Mouse (Mus musculus) cerebellum, adult (tissue): ENCODE results near the gene Ddx47.
A peak's percentile ranks its signal among the peaks of the same experiment; 100 is the strongest.

Source experiments
- ATAC-seq: cut with Nextera tagmentation; 2 replicates; pipeline ENCODE4 v1.9.2; 2017; ENCODE audit warnings: mild to moderate bottlenecking, moderate library complexity, mixed read lengths; ENCODE audit not compliant: insufficient number of reproducible peaks, low FRiP score, low TSS enrichment

Gene Ddx47

DNA sequence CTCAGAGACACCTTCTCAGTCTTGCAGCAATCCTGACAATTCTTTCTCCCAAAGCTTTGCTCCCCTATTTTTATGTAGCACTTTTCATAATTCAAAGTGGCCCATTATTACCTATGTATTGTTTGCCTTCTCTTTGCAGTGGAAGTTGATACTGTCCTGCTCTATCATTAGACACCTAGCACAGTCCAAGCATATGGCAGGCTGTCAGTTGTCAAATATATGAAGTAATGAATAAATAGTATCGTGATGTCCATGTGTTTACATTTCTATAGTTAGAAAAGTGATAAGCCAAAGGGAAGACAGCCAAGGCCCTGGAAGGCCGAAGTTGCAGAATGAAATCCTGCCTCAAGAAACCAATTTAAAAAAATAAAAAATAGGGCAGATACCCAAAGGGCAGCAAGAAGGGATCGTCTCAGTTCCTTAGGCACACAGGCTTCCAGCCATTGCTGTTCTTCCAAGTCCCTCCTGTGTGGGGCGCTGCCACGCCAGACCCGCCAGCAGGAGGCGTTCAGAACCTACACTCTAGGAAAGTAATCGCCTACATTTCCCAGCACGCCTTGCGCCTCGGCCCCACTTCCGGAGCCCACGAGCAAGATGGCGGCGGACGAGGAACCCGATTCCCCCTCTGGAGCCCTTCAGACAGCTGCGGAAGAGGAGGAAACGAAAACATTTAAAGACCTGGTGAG, at the start of gene Ddx47:
Gene Ddx47 (plus strand): TSS at position 565 of the 686 bp plus-strand sequence.
- ATAC-seq: peak; percentile 96

DNA sequence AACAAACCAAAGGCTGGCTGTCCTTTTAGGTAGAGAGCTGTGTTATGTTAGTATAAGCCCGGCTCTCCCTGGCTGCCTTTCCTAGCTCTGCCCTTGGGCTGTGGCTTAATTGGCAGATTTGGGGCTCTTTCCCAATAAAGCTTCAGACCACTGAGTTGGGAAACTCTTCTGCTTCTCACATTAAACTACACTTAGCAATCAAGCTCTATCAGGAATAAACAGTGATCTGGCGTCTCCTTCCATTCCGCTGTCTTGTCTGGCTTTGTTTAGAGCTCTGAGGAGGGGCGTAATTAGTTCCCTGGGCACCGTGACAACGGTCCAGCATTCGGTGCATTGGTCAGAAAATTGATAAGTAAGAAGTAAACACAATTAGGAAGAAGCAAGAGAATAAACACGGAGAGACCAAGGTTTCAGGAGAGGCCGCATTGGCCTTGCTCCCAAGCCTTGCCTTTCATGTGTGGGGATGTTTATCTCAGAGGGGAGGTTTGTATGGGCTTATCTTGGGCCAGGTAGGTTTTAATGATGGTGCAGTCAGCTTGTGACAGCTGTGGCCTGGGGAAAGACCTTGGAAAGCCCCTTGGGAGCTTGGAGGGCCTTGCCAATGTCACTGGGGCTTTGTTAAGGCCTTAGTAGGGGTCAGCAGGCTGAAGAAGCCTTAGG, 49.4 kb upstream of the Ddx47 start:
- no peak for ATAC-seq

DNA sequence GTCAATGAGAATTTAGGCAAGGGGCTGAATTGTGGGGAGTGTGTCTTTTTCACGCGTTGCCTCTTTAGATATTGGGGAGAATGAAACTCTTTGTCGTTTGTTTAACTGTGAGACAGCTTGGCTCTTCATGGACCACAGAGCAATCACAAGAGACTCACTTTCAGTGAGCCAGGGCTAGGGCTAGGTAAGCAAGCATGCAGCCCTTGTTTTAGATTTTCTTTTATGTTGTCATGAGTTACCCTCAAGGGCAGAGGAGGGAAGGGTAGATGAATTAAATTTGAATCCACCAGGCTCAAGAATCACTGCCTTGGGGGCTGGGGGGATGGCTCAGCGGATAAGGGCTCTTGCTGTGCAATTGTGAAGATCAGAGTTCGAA, 48.9 kb upstream of the Ddx47 start:
- ATAC-seq: no peak

DNA sequence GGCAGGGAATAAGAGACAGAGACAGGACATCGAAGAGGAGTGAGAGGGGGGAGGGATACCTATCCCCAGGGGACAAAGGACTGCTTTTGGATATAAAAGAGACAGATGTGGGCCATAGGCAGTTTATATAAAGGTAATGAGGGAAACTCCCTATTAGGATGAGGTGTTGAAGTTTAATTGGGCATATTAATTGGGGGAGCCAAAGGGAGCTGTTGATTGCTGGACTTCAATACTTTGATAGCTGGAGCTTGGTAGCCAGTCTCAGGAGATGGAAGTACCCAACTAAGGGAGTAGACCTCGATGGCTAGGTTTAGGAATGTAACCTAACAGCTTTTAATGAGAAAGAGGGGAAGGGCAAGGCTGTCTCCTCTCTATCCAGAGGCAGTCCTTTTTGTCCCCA, 47.5 kb upstream of the Ddx47 start:
- ATAC-seq: no peak

- ATAC-seq: no peak
Measured at GRCm38 (mm10) chr6:134966681-134967080, 44.7 kb upstream of the Ddx47 start.

DNA sequence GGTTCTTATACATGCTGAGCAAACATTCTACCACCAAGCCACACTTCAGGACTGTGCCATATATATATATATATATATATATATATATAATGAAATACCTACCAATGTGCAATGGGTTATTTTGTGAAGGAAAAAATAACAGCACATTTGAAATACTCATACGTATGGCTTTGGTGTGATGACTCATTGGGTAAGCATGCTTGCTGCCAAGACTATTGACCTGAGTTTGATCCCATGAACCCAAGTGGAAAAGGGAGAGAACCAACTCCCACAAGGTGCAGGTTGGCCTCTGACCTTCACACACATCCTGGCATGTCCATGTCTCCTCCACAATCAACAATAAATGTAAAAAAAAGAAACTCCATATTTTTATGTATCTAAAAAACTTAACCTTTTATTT, 43.1 kb upstream of the Ddx47 start:
- no peak for ATAC-seq

GRCm38 (mm10) chr6:134969498-134969897, 41.9 kb upstream of the Ddx47 start:
- ATAC-seq: no peak

DNA sequence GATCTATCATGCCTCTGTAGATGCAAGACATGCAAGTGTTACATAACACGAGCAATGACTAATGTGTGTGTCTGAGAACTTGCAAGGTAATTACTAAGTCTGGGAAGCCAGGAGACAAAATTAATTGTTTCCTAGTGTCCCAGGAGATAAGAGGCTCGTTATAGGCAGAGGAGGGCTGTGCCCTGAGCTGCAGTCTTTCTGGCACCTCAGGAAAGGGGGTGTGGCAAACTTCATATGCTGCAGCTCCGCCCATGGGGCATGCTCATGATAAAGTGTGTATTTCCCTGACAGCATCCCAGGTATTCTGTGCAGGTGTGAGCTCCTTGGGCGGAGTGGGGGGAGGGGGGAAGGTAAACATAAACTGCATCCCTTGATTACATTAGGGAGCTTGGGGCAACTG, 39.3 kb upstream of the Ddx47 start:
- ATAC-seq: no peak

DNA sequence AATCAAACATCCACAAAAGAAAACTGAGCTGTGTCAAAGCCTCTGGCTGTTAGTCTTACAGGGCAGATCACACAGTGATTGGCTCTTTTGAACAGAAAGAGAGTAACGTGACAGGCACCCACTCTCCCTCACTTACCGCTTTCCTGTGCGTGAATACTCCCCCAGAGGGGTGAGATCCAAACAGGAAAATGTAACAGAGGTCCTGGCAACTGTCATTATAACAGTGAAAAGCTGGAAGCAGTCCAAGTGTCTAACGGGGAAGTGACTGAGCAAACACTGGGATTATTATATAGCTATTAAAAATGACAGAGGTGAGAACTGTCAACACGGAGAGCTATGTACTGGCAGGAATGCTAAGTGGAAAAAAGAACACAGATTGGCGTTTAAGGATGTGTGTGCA, 34.8 kb upstream of the Ddx47 start:
- ATAC-seq: no peak

DNA sequence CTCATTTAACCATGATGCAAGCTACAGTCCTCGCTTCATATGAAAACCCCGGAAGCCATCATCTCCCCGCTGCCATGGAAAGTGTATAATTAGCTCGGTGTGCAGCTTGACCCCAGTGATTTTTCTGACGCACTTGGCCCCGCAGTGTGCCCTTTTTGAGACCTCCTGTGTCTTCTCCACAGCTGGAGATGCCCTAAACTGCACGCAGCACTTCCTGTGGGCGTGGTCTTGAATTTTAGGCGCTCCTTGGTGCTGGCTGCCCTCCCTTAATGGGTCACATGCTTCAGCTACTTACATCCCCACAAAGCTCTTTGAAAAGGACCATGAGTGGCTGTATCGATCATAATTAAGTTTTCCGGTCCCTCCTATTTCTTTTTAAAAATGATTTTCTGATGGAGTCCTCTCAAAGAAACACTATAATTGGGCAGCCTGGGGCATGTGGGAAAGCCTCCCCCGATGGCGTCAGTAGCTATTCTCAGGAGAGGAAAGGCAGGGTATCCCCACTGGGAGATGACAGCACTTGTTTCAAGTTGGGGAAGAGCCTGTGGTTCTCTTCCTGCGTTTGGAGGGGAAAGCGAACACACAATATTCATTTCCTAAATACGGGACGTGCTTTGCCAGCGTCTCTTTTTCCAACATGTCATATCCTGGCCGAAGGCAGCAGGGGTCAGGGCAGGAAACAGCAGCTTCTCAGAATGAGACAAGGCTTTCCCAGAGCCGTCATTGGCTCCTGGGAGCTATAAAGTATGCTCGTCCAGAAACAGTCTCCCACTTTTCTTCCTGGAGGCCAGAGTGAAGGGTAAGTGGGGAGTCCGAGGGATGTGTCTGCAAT, 30.0 kb upstream of the Ddx47 start, which contains the start of gene Apold1:
Gene Apold1 (plus strand): TSS at position 488 of the 832 bp plus-strand sequence.
- no peak for ATAC-seq

DNA sequence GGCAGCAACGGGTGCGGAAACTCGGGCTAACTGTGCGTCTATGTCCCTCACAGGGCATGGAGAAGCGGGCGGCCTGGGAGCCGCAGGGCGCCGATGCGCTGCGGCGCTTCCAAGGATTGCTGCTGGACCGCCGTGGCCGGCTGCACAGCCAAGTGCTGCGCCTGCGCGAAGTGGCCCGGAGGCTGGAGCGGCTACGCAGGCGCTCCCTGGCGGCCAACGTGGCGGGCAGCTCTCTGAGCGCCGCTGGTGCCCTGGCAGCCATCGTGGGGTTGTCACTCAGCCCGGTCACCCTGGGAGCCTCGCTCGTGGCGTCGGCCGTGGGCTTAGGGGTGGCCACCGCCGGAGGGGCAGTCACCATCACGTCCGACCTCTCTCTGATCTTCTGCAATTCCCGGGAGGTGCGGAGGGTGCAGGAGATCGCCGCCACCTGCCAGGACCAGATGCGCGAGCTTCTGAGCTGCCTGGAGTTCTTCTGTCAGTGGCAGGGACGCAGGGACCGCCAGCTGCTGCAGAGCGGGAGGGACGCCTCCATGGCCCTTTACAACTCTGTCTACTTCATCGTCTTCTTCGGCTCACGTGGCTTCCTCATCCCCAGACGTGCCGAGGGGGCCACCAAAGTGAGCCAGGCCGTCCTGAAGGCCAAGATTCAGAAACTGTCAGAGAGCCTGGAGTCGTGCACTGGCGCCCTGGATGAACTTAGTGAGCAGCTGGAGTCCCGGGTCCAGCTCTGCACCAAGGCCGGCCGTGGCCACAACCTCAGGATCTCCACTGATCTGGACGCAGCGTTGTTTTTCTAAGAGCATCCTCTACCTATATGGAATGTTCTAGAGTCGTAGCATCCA, 27.7 kb upstream of the Ddx47 start:
- ATAC-seq: peak; percentile 92

- ATAC-seq: no peak
Measured at GRCm38 (mm10) chr6:134984748-134985147, 26.7 kb upstream of the Ddx47 start.

DNA sequence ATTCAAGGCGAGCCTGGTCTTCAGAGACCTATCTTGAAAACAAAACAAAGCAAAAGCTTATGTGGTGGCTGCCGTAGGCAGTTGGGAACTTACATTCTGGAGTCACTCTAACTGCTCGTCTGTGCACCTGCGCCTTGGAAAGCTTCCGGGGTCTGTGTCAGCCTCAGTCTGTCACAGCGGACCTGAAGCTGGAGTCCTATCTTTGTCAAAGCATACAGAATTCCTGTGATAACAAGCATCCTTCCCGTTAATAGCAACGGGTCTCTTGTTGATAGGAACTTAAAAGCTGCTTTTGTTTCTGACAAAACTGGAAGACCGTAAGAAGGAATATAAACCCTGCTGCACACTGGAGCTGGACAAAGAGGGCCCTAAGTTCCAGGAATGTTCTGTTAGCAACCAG, 23.0 kb upstream of the Ddx47 start:
- ATAC-seq: no peak

- no peak for ATAC-seq
Measured at GRCm38 (mm10) chr6:134990674-134991073, 20.7 kb upstream of the Ddx47 start.

GRCm38 (mm10) chr6:134994031-134994651, 17.3 kb upstream of the Ddx47 start:
- no peak for ATAC-seq

GRCm38 (mm10) chr6:134994985-134995384, 16.4 kb upstream of the Ddx47 start:
- ATAC-seq: no peak

DNA sequence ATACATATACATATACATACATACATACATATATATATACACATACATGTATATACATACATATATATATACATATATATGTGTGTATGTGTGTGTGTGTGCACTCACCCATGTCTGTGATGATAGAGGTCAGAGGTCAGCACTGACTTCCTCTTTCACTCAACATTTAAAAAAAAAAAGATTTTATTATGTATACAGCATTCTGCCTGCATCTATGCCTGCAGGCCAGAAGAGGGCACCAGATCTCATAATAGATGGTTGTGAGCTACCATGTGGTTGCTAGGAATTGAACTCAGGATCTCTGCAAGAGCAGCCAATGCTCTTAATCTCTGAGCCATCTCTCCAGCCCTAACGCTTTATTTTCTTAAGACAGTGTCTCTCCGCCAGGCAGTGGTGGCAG, 14.5 kb upstream of the Ddx47 start:
- ATAC-seq: no peak

DNA sequence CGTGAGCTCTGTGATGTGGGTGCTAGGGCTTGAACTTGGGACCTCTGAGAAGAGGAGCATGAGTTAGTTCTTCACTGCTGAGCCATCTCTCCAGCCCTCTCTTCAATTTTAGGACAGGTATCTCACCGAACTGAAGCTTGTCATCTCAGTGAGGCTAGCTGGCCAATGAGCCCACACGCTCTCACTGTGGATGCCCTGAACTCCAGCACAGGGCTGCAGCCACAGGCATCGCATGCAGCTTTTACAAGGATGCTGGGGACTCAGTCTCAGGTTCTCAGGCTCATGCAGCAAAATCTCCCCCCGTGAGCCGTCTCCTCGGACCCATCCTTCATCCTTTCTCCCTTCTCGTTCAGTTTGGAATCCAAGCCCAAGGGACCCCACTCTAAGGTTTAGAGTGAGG, 13.3 kb upstream of the Ddx47 start:
- no peak for ATAC-seq

GRCm38 (mm10) chr6:134998781-134999180, 12.6 kb upstream of the Ddx47 start:
- ATAC-seq: no peak

DNA sequence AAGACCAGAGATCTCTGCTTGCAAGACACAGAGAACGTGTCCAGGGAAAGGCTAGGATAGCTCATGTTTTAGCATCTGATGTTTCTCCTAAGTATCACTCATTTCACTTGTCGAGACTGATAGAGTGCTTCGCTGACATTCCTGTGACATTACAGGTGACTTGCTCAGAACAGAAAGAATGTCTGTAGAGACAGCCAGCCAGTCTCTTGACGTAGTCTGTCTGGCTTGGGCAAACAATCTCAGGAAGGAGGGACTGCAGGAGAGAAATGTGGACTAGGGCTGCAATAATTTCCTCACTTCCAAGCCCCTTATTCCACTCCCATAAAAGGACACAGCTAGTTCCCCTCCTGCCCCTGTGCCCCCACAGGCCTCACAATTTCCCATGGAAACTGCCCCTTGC, 11.1 kb upstream of the Ddx47 start:
- ATAC-seq: no peak
